Mouse (Mus musculus) limb, embryonic 10.5 days (tissue): Measurements from ENCODE around the gene Epha6. TPM values are rescaled to one million over a fixed set of nuclear protein-coding genes. Genes with fewer than 3 reads are reported as not detected.

Experiments
- DNase-seq: peaks from one replicate; pipeline ENCODE4 v3.0.0-alpha.2; 2017; ENCODE audit warnings: low spot score
- H3K27ac ChIP-seq: fragments of 300-500 bp; sonication (generic); 2 replicates; pipeline ENCODE4 v1.5.1; 2016; ENCODE audit warnings: mild to moderate bottlenecking
- H3K27me3 ChIP-seq: fragments of 300-500 bp; sonication (generic); 2 replicates; pipeline ENCODE4 v1.6.1; 2016; ENCODE audit warnings: low read depth, mild to moderate bottlenecking; ENCODE audit not compliant: poor library complexity, severe bottlenecking
- H3K36me3 ChIP-seq: fragments of 300-500 bp; sonication (generic); 2 replicates; pipeline ENCODE4 v1.6.1; 2016; ENCODE audit warnings: mild to moderate bottlenecking, moderate library complexity
- H3K4me1 ChIP-seq: fragments of 300-500 bp; sonication (generic); 2 replicates; pipeline ENCODE4 v1.6.1; 2016
- H3K4me3 ChIP-seq: fragments of 300-500 bp; sonication (generic); 2 replicates; pipeline ENCODE4 v1.5.1; 2016; ENCODE audit warnings: mild to moderate bottlenecking, moderate library complexity
- H3K9me3 ChIP-seq: fragments of 300-500 bp; sonication (generic); replicated peaks from 2 replicates; pipeline ENCODE4 v1.6.1; 2016; ENCODE audit warnings: mild to moderate bottlenecking
- WGBS: fragments of 180-500 bp; shearing (Covaris S2); methylation state at CpG from one replicate; pipeline ENCODE4 v1.1.7; 2016; 5-methylcytosine and 5-hydroxymethylcytosine counted together
- polyA plus RNA-seq: library from polyadenylated mRNA; unstranded; fragments of >200 nt; fragmentation: Nextera tagmentation; extraction: Ambion mirVana; gene quantifications from 2 replicates; pipeline ENCODE4 v1.2.1, GENCODE M21; 2016

Gene Epha6
- polyA plus RNA-seq, 1 experiment from 2014 or later: 0.34 TPM

- Histone ChIP-seq H3K9me3 (no peaks in the 10 kb centered on the region), H3K4me3 (no peak overlapping the region), H3K4me1 (no peaks in the 10 kb centered on the region), H3K36me3 (no peaks in the 10 kb centered on the region), H3K27me3 (no peaks in the 10 kb centered on the region), H3K27ac (no peak overlapping the region)
- no peak for DNase-seq
- WGBS: 60% methylated on average over 1 of the region's 1 CpGs
Measured at GRCm38 (mm10) chr16:60028381-60028780, 577.0 kb downstream of the Epha6 start.

- no peaks in the 10 kb centered on the region for H3K36me3 ChIP-seq
- no peaks in the 10 kb centered on the region for H3K9me3 ChIP-seq
- H3K4me3 ChIP-seq: no peak overlapping the region
- DNase-seq: no peak
- WGBS: 90% methylated on average over 2 of the region's 2 CpGs
- H3K27me3 ChIP-seq: no peaks in the 10 kb centered on the region
- no peak overlapping the region for H3K27ac ChIP-seq
- no peaks in the 10 kb centered on the region for H3K4me1 ChIP-seq
Measured at GRCm38 (mm10) chr16:60006857-60007568, 598.3 kb downstream of the Epha6 start.

GRCm38 (mm10) chr16:59969816-59970215 is 635.5 kb downstream of the Epha6 start:
- H3K36me3 ChIP-seq: no peaks in the 10 kb centered on the region
- no peak for DNase-seq

DNA sequence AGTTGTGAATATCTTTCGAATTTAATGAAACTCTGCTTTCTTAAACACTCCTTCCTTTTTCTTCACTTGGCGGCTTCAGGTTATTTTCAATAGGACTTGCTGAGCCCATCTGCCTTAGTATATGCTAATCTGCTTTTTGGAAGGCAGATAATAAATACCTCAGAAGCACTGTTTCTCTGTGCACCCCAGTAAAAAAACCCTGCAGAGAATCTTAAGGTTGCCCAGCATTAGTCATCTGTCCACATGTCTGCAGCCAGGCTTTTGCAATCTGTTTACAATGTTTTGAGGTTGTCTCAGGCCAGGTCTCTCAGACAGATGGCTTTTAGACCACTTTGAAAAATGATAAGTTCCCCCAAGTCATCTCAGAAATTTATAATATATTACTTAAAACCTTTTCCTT is 649.6 kb downstream of the Epha6 start:
- Histone ChIP-seq H3K27me3 (no peaks in the 10 kb centered on the region), H3K27ac (no peak overlapping the region), H3K9me3 (no peaks in the 10 kb centered on the region), H3K36me3 (no peaks in the 10 kb centered on the region), H3K4me3 (no peak overlapping the region), H3K4me1 (no peaks in the 10 kb centered on the region)
- WGBS: 91% methylated on average over 2 of the region's 2 CpGs
- DNase-seq: no peak

More at GRCm38 (mm10) chr16:59969816-59970215, 635.5 kb downstream of the Epha6 start:
- Histone ChIP-seq H3K27me3 (no peaks in the 10 kb centered on the region), H3K27ac (no peak overlapping the region), H3K9me3 (no peaks in the 10 kb centered on the region), H3K4me3 (no peak overlapping the region), H3K4me1 (no peaks in the 10 kb centered on the region)
- WGBS: 68% methylated on average over 4 of the region's 4 CpGs

DNA sequence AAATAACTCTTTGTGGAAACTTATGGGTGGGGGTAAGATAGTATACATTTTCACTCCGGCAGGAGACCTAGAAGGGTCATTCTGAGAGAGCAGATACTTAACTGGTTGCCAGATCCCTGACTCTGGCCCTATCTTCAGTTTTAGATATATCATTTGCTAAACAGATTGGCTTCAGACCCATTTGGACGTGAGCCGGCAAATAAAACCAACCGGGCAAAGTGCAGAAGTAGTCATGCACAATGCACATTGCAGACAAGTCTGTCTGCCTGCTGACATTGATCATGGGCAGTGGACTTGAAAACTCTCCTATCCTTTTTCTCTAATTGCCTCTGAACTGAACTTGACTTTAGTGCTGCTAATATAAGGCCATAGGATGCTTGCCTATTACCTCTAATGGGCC is 681.6 kb downstream of the Epha6 start:
- H3K36me3 ChIP-seq: no peaks in the 10 kb centered on the region
- DNase-seq: no peak
- H3K4me3 ChIP-seq: no peak overlapping the region
- no peaks in the 10 kb centered on the region for H3K9me3 ChIP-seq
- H3K4me1 ChIP-seq: no peaks in the 10 kb centered on the region
- no peak overlapping the region for H3K27ac ChIP-seq
- no peaks in the 10 kb centered on the region for H3K27me3 ChIP-seq
- WGBS: 95% methylated on average over 4 of the region's 4 CpGs

GRCm38 (mm10) chr16:59880073-59880472 is 725.3 kb downstream of the Epha6 start:
- no peak for DNase-seq
- WGBS: 96% methylated on average over 13 of the region's 13 CpGs

GRCm38 (mm10) chr16:59871792-59872191 is 733.5 kb downstream of the Epha6 start:
- H3K36me3 ChIP-seq: no peaks in the 10 kb centered on the region
- H3K9me3 ChIP-seq: no peaks in the 10 kb centered on the region
- H3K4me3 ChIP-seq: no peak overlapping the region
- no peak for DNase-seq
- H3K4me1 ChIP-seq: no peaks in the 10 kb centered on the region
- H3K27me3 ChIP-seq: no peaks in the 10 kb centered on the region
- 90% methylated on average over 3 of the region's 3 CpGs for whole genome bisulfite sequencing
- no peak overlapping the region for H3K27ac ChIP-seq

More at GRCm38 (mm10) chr16:59880073-59880472, 725.3 kb downstream of the Epha6 start:
- Histone ChIP-seq H3K9me3 (no peaks in the 10 kb centered on the region), H3K27me3 (no peaks in the 10 kb centered on the region), H3K4me1 (no peaks in the 10 kb centered on the region), H3K4me3 (no peak overlapping the region), H3K36me3 (no peaks in the 10 kb centered on the region), H3K27ac (no peak overlapping the region)

GRCm38 (mm10) chr16:59854160-59854717 is 751.1 kb downstream of the Epha6 start:
- Histone ChIP-seq H3K4me1 (no peaks in the 10 kb centered on the region), H3K9me3 (no peaks in the 10 kb centered on the region), H3K27me3 (no peaks in the 10 kb centered on the region), H3K36me3 (no peaks in the 10 kb centered on the region), H3K4me3 (no peak overlapping the region), H3K27ac (no peak overlapping the region)
- WGBS: 86% methylated on average over 7 of the region's 7 CpGs
- DNase-seq: no peak

- WGBS: 63% methylated on average over 2 of the region's 2 CpGs
- Histone ChIP-seq H3K36me3 (no peaks in the 10 kb centered on the region), H3K27me3 (no peaks in the 10 kb centered on the region), H3K4me3 (no peak overlapping the region), H3K4me1 (no peaks in the 10 kb centered on the region), H3K27ac (no peak overlapping the region), H3K9me3 (no peaks in the 10 kb centered on the region)
- DNase-seq: no peak
Measured at GRCm38 (mm10) chr16:59852689-59853088, 752.6 kb downstream of the Epha6 start.

DNA sequence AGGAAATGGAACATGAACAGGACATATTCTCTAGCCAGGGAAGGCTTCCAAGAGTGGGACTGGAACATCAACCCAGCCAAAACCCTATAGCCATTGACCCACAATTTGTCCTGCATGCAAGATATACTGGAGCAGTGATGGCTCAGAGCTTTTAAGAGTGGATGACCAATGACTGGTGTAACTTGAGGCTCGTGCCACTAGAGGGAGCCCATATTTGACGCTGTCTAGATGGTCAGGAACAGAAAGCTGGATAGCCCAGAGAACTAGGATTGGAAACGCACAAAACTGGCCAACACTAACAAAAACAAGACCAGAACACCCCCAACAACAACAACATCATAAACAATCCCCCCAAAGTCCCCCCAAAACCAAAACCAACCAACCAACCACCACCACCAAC is 758.8 kb downstream of the Epha6 start:
- Histone ChIP-seq H3K36me3 (no peaks in the 10 kb centered on the region), H3K9me3 (no peaks in the 10 kb centered on the region), H3K4me3 (no peak overlapping the region), H3K4me1 (no peaks in the 10 kb centered on the region), H3K27ac (no peak overlapping the region), H3K27me3 (no peaks in the 10 kb centered on the region)
- DNase-seq: peak; percentile 58
- 22% methylated on average over 3 of the region's 3 CpGs for WGBS

GRCm38 (mm10) chr16:59836778-59837177 is 768.6 kb downstream of the Epha6 start:
- Histone ChIP-seq H3K4me1 (no peaks in the 10 kb centered on the region), H3K9me3 (no peaks in the 10 kb centered on the region), H3K36me3 (no peaks in the 10 kb centered on the region), H3K27ac (no peak overlapping the region), H3K27me3 (no peaks in the 10 kb centered on the region), H3K4me3 (no peak overlapping the region)
- no peak for DNase-seq
- 96% methylated on average over 4 of the region's 4 CpGs for WGBS

DNA sequence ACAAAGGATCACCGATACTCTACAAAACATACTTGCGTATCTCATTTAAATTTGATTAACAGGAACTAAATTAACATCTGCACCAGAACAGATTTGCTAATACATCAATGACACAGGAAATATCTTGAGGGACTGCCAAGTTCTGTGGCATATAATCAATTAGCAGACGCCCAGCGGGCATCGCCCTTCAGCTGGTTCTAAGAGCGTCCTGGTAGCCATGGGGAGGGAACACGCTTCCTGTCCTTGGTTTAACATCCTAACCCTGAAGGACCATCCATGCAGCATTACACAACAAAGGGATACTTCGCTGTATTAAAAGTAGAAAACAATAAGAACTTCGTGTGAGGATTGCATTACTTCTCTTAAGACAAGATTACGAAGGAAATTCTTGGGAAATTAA is 769.0 kb downstream of the Epha6 start:
- DNase-seq: no peak

GRCm38 (mm10) chr16:59832468-59832867 is 772.9 kb downstream of the Epha6 start:
- WGBS: 76% methylated on average over 5 of the region's 5 CpGs
- no peaks in the 10 kb centered on the region for H3K36me3 ChIP-seq
- no peak overlapping the region for H3K4me3 ChIP-seq
- H3K27ac ChIP-seq: no peak overlapping the region
- H3K4me1 ChIP-seq: no peaks in the 10 kb centered on the region
- H3K27me3 ChIP-seq: no peaks in the 10 kb centered on the region
- DNase-seq: no peak
- H3K9me3 ChIP-seq: no peaks in the 10 kb centered on the region

More for the DNA sequence above, 769.0 kb downstream of the Epha6 start:
- no peaks in the 10 kb centered on the region for H3K4me1 ChIP-seq
- H3K36me3 ChIP-seq: no peaks in the 10 kb centered on the region
- 92% methylated on average over 10 of the region's 10 CpGs for whole genome bisulfite sequencing
- H3K27me3 ChIP-seq: no peaks in the 10 kb centered on the region
- no peak overlapping the region for H3K27ac ChIP-seq
- no peaks in the 10 kb centered on the region for H3K9me3 ChIP-seq
- H3K4me3 ChIP-seq: no peak overlapping the region
